ENCODE assay signal across 23 mouse cellular contexts in genomic region chr6:124407180-124407579, GRCm38 (mm10). TPM values are rescaled to one million over a fixed set of nuclear protein-coding genes. Genes with fewer than 3 reads are reported as not detected.
A peak's percentile ranks its signal among the peaks of the same experiment; 100 is the strongest.
DNase-seq lines count a peak whose midpoint lies in the region; ATAC-seq lines count a peak whose summit lies in the region.
"Had no signal": no experiment of that assay in that cellular context is flagged by ENCODE, and none has a peak within 500 bp of the region (broad histone marks: within the 10 kb centered on the region; RNA-seq: fewer than 3 reads in every experiment).

No protein-coding gene starts in this region.

- peaks cover 78% of the 10 kb centered on the region for H3K36me3 ChIP-seq in forebrain, embryonic 13.5 days (ENCODE audit: poor library complexity, severe bottlenecking)
- peaks cover 9% of the 10 kb centered on the region; the same call in 1 of the 2 replicates for H3K36me3 ChIP-seq in forebrain, embryonic 11.5 days (ENCODE audit: control insufficient read depth, insufficient read depth, low read length)
- H3K36me3 ChIP-seq in kidney, embryonic 16.5 days (ENCODE audit: insufficient read depth, low read length) = peaks cover 53% of the 10 kb centered on the region
- peaks cover 17% of the 10 kb centered on the region for H3K36me3 ChIP-seq in neural tube, embryonic 11.5 days (ENCODE audit: control insufficient read depth, insufficient read depth, low read length)
- peaks cover 66% of the 10 kb centered on the region for H3K36me3 ChIP-seq in neural tube, embryonic 15.5 days

- H3K27ac ChIP-seq in forebrain, embryonic 13.5 days = no peak overlapping the region
- H3K27ac ChIP-seq in forebrain, embryonic 11.5 days (ENCODE audit: low read depth, low read length) = no peak overlapping the region
- H3K27ac ChIP-seq in kidney, embryonic 16.5 days (ENCODE audit: low read length) = no peak overlapping the region
- no peak overlapping the region for H3K27ac ChIP-seq in neural tube, embryonic 11.5 days (ENCODE audit: low read depth, low read length)
- H3K27ac ChIP-seq in neural tube, embryonic 15.5 days (replicated peaks) = no peak overlapping the region
- H3K27ac ChIP-seq: embryonic facial prominence, embryonic 15.5 days; midbrain, embryonic 12.5 days; neural tube, embryonic 13.5 days had no signal

- no peak for DNase-seq in forebrain, embryonic 11.5 days (ENCODE audit: low spot score)
- DNase-seq in kidney, postnatal 25 days = no peak
- DNase-seq in neural tube, embryonic 11.5 days (ENCODE audit: low spot score) = no peak
- DNase-seq in cerebellum, postnatal 36 days = no peak
- DNase-seq: adrenal gland, postnatal 36 days; cerebellum, adult 11 months; cerebellum, adult 9-11 months; gastrocnemius, postnatal 10 days; kidney, adult 2 months; kidney, postnatal 36 days; layer of hippocampus, postnatal 36 days; right cerebral cortex, adult 18-20 months; right cerebral cortex, postnatal 4 days; thymus, postnatal 25 days had no signal

- H3K4me1 ChIP-seq in forebrain, embryonic 13.5 days = no peaks in the 10 kb centered on the region
- no peaks in the 10 kb centered on the region for H3K4me1 ChIP-seq in forebrain, embryonic 11.5 days (replicated peaks; ENCODE audit: control insufficient read depth, insufficient read depth, low read length)
- H3K4me1 ChIP-seq in kidney, embryonic 16.5 days (ENCODE audit: insufficient read depth, low read length) = no peaks in the 10 kb centered on the region
- no peaks in the 10 kb centered on the region for H3K4me1 ChIP-seq in neural tube, embryonic 11.5 days (ENCODE audit: control insufficient read depth, insufficient read depth, low read length)
- H3K4me1 ChIP-seq in neural tube, embryonic 15.5 days = no peaks in the 10 kb centered on the region
- H3K4me1 ChIP-seq: embryonic facial prominence, embryonic 15.5 days; midbrain, embryonic 12.5 days; neural tube, embryonic 13.5 days had no signal

- H3K9ac ChIP-seq in forebrain, embryonic 13.5 days = no peak overlapping the region
- H3K9ac ChIP-seq in forebrain, embryonic 11.5 days (ENCODE audit: low read length) = no peak overlapping the region
- H3K9ac ChIP-seq in kidney, embryonic 16.5 days (replicated peaks; ENCODE audit: low read length) = no peak overlapping the region
- H3K9ac ChIP-seq in neural tube, embryonic 11.5 days (ENCODE audit: low read length) = no peak overlapping the region
- H3K9ac ChIP-seq in neural tube, embryonic 15.5 days (replicated peaks) = no peak overlapping the region
- H3K9ac ChIP-seq: embryonic facial prominence, embryonic 15.5 days; midbrain, embryonic 12.5 days; neural tube, embryonic 13.5 days had no signal

- no peak overlapping the region for H3K4me3 ChIP-seq in forebrain, embryonic 13.5 days
- H3K4me3 ChIP-seq in forebrain, embryonic 11.5 days (ENCODE audit: low read depth, low read length) = no peak overlapping the region
- no peak overlapping the region for H3K4me3 ChIP-seq in kidney, embryonic 16.5 days (ENCODE audit: low read length)
- H3K4me3 ChIP-seq in neural tube, embryonic 11.5 days (ENCODE audit: low read depth, low read length) = no peak overlapping the region
- no peak overlapping the region for H3K4me3 ChIP-seq in neural tube, embryonic 15.5 days (replicated peaks)
- H3K4me3 ChIP-seq: embryonic facial prominence, embryonic 15.5 days; midbrain, embryonic 12.5 days; neural tube, embryonic 13.5 days had no signal

- ATAC-seq in forebrain, embryonic 13.5 days = peak; percentile 34; the same call in 1 of the 2 replicates
- ATAC-seq in forebrain, embryonic 11.5 days (replicated peaks; ENCODE audit: low FRiP score) = no peak
- ATAC-seq in kidney, embryonic 16.5 days (ENCODE audit: low FRiP score, low TSS enrichment) = 0 out of 2 replicates have a peak, but pooled peaks have one; percentile 24
- ATAC-seq in neural tube, embryonic 11.5 days (ENCODE audit: insufficient read depth, low FRiP score, low TSS enrichment) = 0 out of 2 replicates have a peak, but pooled peaks have one; percentile 37
- no peak for ATAC-seq in neural tube, embryonic 15.5 days (ENCODE audit: low FRiP score)
- peak; percentile 87 for ATAC-seq in megakaryocyte progenitor cell, adult 5-6 weeks (replicated peaks; ENCODE audit: poor library complexity)
- ATAC-seq: lung, postnatal 0 days had no signal

- no peak overlapping the region for H3K4me2 ChIP-seq in forebrain, embryonic 13.5 days
- H3K4me2 ChIP-seq in forebrain, embryonic 11.5 days (ENCODE audit: low read depth, low read length, severe bottlenecking) = no peak overlapping the region
- H3K4me2 ChIP-seq in kidney, embryonic 16.5 days (replicated peaks; ENCODE audit: low read depth, low read length) = no peak overlapping the region
- H3K4me2 ChIP-seq in neural tube, embryonic 11.5 days (ENCODE audit: low read depth) = no peak overlapping the region
- H3K4me2 ChIP-seq in neural tube, embryonic 15.5 days = no peak overlapping the region
- H3K4me2 ChIP-seq: embryonic facial prominence, embryonic 15.5 days; heart, embryonic 11.5 days; midbrain, embryonic 12.5 days; neural tube, embryonic 13.5 days had no signal

- H3K27me3 ChIP-seq in forebrain, embryonic 13.5 days = no peaks in the 10 kb centered on the region
- H3K27me3 ChIP-seq in forebrain, embryonic 11.5 days (ENCODE audit: control insufficient read depth, insufficient read depth, low read length) = no peaks in the 10 kb centered on the region
- H3K27me3 ChIP-seq in kidney, embryonic 16.5 days (ENCODE audit: insufficient read depth, low read length) = no peaks in the 10 kb centered on the region
- no peaks in the 10 kb centered on the region for H3K27me3 ChIP-seq in neural tube, embryonic 11.5 days (ENCODE audit: control insufficient read depth, insufficient read depth, low read length)
- H3K27me3 ChIP-seq in neural tube, embryonic 15.5 days (replicated peaks) = no peaks in the 10 kb centered on the region
- H3K27me3 ChIP-seq: embryonic facial prominence, embryonic 15.5 days; midbrain, embryonic 12.5 days; neural tube, embryonic 13.5 days had no signal

- H3K9me3 ChIP-seq in forebrain, embryonic 13.5 days (replicated peaks) = no peaks in the 10 kb centered on the region
- H3K9me3 ChIP-seq in forebrain, embryonic 11.5 days (ENCODE audit: control insufficient read depth, low read length) = no peaks in the 10 kb centered on the region
- no peaks in the 10 kb centered on the region for H3K9me3 ChIP-seq in kidney, embryonic 16.5 days (ENCODE audit: low read length)
- H3K9me3 ChIP-seq in neural tube, embryonic 11.5 days (ENCODE audit: control insufficient read depth, low read length) = no peaks in the 10 kb centered on the region
- no peaks in the 10 kb centered on the region for H3K9me3 ChIP-seq in neural tube, embryonic 15.5 days (replicated peaks)
- H3K9me3 ChIP-seq: embryonic facial prominence, embryonic 15.5 days; midbrain, embryonic 12.5 days; neural tube, embryonic 13.5 days had no signal

RNA-seq across cellular contexts. Expression of gene Pex5, which starts 7.7 kb away (rescaled TPM):
- polyA plus RNA-seq in forebrain, embryonic 13.5 days (2015; fragmentation: Nextera tagmentation; extraction: Ambion mirVana) = 67.2 and 69.6 TPM in 2 replicates
- polyA plus RNA-seq in forebrain, embryonic 11.5 days (2014; fragmentation: Nextera tagmentation; extraction: Ambion mirVana) = 46.9 and 49.9 TPM in 2 replicates
- polyA plus RNA-seq in kidney, embryonic 16.5 days (2015; fragmentation: Nextera tagmentation; extraction: Ambion mirVana) = 50.1 and 56.1 TPM in 2 replicates
- polyA plus RNA-seq in neural tube, embryonic 11.5 days (2014; fragmentation: Nextera tagmentation; extraction: Ambion mirVana) = 45.9 and 54.4 TPM in 2 replicates
- polyA plus RNA-seq in neural tube, embryonic 15.5 days (2015; fragmentation: Nextera tagmentation; extraction: Ambion mirVana) = 58.0 and 62.4 TPM in 2 replicates
- total RNA-seq in megakaryocyte progenitor cell, adult 5-6 weeks (2015) = 15.5 and 20.7 TPM in 2 replicates
- total RNA-seq in megakaryocyte progenitor cell, adult 5-6 weeks (2017) = 18.9 and 20.6 TPM in 2 replicates

RNA-seq across cellular contexts. Expression of gene Clstn3, which starts 57.4 kb away (rescaled TPM):
- 29.2 and 38.0 TPM in 2 replicates for polyA plus RNA-seq in forebrain, embryonic 13.5 days (2015; fragmentation: Nextera tagmentation; extraction: Ambion mirVana)
- polyA plus RNA-seq in forebrain, embryonic 11.5 days (2014; fragmentation: Nextera tagmentation; extraction: Ambion mirVana) = 12.8 and 15.2 TPM in 2 replicates
- 5.8 and 6.6 TPM in 2 replicates for polyA plus RNA-seq in kidney, embryonic 16.5 days (2015; fragmentation: Nextera tagmentation; extraction: Ambion mirVana)
- polyA plus RNA-seq in neural tube, embryonic 11.5 days (2014; fragmentation: Nextera tagmentation; extraction: Ambion mirVana) = 17.2 TPM in 2 replicates
- 135 and 160 TPM in 2 replicates for polyA plus RNA-seq in neural tube, embryonic 15.5 days (2015; fragmentation: Nextera tagmentation; extraction: Ambion mirVana)
- total RNA-seq in megakaryocyte progenitor cell, adult 5-6 weeks (2015) = 5.1 and 8.7 TPM in 2 replicates
- total RNA-seq in megakaryocyte progenitor cell, adult 5-6 weeks (2017) = 6.8 and 10.4 TPM in 2 replicates

Comparison
In these comparisons a context has a peak if more than half of its experiments do, and no peak if none do; other contexts are left out.
1. ATAC-seq: peak in forebrain, embryonic 13.5 days (single experiment), kidney, embryonic 16.5 days (single experiment), neural tube, embryonic 11.5 days (single experiment) and megakaryocyte progenitor cell, adult 5-6 weeks (single experiment); none in forebrain, embryonic 11.5 days (single experiment) and neural tube, embryonic 15.5 days (single experiment).